Mouse (Mus musculus): ENCODE measurements around the gene Dusp16.

GRCm38 (mm10) chr6:134723833-134724553, 68.4 kb downstream of the Dusp16 start:
- TF ChIP-seq CTCF (IDR thresholded peaks at IDR 0.05) (no peak), EP300 (IDR thresholded peaks at IDR 0.05) (no peak)
